Mouse (Mus musculus): ENCODE measurements around the gene Dusp11.
"Not testable (repeated sequence)": the region's sequence is repeated elsewhere in the genome, so short reads cannot be mapped to it uniquely, and the experiment has no call there.

Dusp11 gene

GRCm38 (mm10) chr6:85934047-85934446 is 27.4 kb downstream of the Dusp11 start:
- DNase-seq = no peak

- no peak for DNase-seq
These were observed 32.2 kb downstream of the Dusp11 start for GRCm38 (mm10) chr6:85929312-85929711.

DNA sequence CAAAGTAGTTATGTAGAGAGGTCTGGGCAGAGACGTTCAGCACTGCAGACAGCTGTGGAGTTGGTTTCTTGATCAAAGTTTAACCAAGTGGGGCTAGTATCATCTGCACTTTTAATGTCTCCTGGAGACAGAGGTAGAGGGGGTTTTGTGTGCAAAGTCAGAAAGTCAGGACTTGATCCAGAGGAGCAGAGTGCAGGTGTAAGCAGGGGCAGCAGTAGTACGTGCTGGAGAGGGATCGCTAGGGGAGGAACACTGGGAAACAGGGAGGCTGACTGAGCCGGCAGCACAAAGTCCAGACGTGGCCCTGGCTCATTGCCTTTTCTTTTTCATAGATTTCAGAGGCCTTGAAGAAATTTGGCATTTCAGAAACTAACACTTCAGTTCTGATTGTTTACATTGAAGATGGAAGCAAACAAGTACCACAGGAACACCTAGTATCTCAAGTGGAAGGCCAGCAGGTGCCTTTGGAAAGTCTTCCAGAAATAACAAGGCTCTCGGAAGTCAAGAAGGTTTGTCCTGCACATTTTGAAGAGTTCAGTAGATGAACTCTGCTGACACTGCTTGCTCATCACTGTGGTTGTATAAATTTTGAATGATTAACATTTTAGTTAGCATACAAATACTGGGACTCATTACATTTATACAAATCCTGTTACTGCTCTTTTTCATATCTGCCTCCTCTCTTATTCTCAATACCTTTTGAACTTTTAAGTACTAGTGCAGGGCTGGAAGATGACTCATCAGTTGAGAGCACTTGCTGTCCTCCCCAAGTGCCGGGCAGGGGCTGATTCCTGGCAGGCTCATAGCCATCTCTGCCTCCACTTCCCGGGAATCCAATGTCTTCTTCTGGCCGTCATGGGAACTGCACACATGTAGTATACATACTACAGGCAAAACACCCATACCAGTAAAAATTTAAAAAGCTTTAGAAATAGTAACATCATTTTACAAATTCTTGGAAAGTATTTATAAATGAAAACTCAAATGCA is 33.7 kb downstream of the Dusp11 start:
- DNase-seq = no peak

GRCm38 (mm10) chr6:85926709-85927108 is 34.8 kb downstream of the Dusp11 start:
- DNase-seq = no peak

- no peak for DNase-seq
These were observed 37.8 kb downstream of the Dusp11 start for GRCm38 (mm10) chr6:85923643-85924042.

DNA sequence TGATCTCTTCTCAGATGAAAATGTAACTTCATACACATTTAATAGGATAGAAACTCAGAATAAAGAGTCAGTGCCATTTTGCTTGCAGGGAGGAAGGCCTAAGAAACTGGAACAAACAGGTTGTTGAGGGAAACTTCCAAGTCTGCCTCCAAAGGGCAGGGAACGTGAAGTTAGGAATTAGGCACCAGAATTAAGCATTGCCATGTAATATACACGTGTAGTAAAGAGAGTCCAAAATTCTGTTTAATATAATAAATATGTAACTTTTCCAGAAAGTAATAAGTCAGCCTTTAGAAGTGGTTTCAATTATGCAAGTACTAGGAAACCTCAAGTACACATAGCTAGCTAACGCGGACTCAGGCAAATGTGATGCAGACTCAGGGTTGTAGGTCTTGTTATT is 42.1 kb downstream of the Dusp11 start:
- DNase-seq = no peak

DNA sequence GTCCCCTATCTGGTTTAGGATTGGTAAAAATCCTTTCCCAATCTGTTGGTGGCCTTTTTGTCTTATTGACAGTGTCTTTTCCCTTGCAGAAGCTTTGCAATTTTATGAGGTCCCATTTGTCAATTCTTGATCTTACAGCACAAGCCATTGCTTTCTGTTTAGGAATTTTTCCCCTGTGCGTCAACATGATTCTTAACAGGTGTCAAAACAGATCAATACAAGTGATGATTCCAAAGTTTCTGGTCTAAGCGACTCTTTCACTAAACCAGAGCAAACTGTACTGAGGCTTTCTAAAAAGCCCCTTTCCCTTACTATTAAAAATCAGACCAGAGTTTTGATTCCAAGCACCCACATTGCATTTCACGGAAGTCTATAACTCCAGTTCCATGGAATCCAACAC is 43.1 kb downstream of the Dusp11 start:
- DNase-seq = not testable (repeated sequence)

DNA sequence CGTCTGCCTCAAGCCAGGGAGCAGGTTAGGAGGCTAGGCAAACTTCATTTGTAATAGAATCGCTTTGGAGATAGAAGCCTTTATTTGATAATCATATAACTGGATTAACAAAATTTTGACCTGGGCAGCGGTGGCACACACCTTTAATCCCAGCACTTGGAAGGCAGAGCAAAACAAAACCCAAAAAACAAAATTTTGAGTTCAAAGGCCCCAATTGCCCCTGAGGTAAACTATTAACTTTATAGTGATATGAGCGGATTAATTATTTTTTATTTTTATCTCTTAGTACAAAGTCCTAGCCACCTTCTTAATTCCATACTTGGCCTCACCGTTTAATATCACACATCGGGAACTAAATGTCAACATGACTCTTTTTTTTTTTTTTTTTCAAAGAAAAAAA is 44.9 kb downstream of the Dusp11 start:
- DNase-seq = no peak

- peak; percentile 85 for DNase-seq
These were observed 45.6 kb downstream of the Dusp11 start, which contains the start of gene Nat8f1 for GRCm38 (mm10) chr6:85915539-85916513. TSS of gene Nat8f1 (minus strand) at chr6:85915687.

GRCm38 (mm10) chr6:85915141-85915538 is 46.3 kb downstream of the Dusp11 start:
- DNase-seq = no peak

GRCm38 (mm10) chr6:85911587-85911986 is 49.9 kb downstream of the Dusp11 start, which contains the start of gene Tprkb:
TSS of gene Tprkb (plus strand) at chr6:85911865.
- no peak for DNase-seq

DNA sequence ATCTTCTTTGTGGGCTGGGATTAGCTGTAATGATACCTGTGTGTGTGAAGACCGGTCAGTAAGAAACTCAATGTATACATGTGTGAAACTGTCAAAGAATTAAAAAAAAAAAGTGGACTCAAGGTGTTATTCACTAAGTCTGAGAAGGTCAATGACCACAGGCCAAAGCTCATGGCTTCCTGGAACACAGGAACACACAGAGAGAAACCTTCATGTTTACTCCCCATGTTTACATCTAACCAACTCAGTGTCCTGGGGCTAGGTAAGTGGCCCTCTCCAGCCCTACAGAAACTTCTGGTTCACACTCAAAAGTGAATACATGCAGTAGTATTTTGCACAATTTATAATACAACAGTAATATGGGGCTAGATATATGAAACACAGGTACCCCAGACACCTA is 51.8 kb downstream of the Dusp11 start:
- no peak for DNase-seq

GRCm38 (mm10) chr6:85908341-85908740 is 53.1 kb downstream of the Dusp11 start:
- no peak for DNase-seq

DNA sequence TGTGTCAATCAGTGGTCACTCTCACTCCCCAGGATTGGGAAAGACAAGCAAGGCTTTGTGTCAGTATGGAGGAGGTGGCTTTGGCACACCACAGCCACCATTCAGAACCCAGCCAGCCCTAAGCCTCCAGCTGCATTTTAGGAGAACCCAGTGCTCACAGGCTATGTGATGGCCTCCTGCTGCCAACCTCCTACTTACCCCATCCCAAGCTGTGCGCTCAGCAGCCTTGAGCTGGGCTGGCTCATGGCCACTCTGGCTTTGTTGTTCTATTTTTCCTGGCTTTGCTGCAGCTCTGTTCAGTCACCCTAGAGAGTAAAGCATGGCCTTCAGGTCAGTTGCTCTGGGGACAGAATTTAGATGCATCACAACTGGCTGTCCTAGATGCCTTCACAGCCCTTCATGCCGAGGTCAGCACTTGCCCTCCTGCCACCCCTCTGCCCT is 54.5 kb downstream of the Dusp11 start:
- peak; percentile 13 for DNase-seq

DNA sequence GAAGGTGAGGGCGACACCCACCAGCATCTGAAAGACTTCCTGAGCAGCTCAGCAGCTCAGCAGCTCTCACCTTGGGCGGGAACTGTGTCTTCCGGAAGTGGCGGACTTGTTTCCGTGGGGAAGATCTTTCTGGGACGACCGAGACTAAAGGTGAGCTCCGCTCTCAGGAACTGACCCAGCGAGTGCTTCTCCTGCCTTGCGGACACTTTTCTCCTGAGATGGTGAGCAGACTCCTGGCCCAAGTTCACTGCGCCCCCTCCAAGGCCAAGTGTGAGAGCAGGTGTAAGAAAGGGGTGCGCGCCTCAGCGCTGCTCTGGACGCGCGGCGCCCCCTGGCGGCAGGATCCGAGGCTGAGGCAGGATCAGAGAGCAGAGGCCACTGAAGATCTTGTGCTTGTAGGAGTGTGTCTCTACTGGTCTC is 56.8 kb downstream of the Dusp11 start, which contains the start of gene Nat8f4:
TSS of gene Nat8f4 (minus strand) at position 243 of the 420 bp plus-strand sequence.
- DNase-seq = peak; percentile 84

GRCm38 (mm10) chr6:85902303-85902702 is 59.2 kb downstream of the Dusp11 start:
- DNase-seq = no peak

GRCm38 (mm10) chr6:85898596-85899475 is 62.6 kb downstream of the Dusp11 start:
- not testable (repeated sequence) for DNase-seq

GRCm38 (mm10) chr6:85895061-85895648 is 66.3 kb downstream of the Dusp11 start:
- DNase-seq = peak; percentile 26
